Mouse (Mus musculus): ENCODE measurements around the gene Enthd1. TPM values are rescaled to one million over a fixed set of nuclear protein-coding genes. Genes with fewer than 3 reads are reported as not detected.

Enthd1 gene
- 0.04 TPM in 1 of 2 replicates, not detected in the other for polyA plus RNA-seq (2012; rRNA removed; ENCODE audit: low replicate concordance)

GRCm38 (mm10) chr15:80565106-80565665 lies at the start of gene Enthd1:
TSS of gene Enthd1 (minus strand) at chr15:80565156.

GRCm38 (mm10) chr15:80572291-80572690 lies 7.3 kb upstream of the Enthd1 start, which contains the start of gene Grap2:
TSS of gene Grap2 (plus strand) at chr15:80572594.

Other genes with a start within 250 kb of the Enthd1 start
- 0.79 and 1.3 TPM in 2 replicates for gene Grap2, start 7.4 kb upstream of the Enthd1 start, polyA plus RNA-seq (2012; rRNA removed; ENCODE audit: low replicate concordance)
- 1.4 and 2.0 TPM in 2 replicates for gene Fam83f, start 106.7 kb upstream of the Enthd1 start, polyA plus RNA-seq (2012; rRNA removed; ENCODE audit: low replicate concordance)
- 9.4 and 17.1 TPM in 2 replicates for gene Tnrc6b, start 146.2 kb upstream of the Enthd1 start, polyA plus RNA-seq (2012; rRNA removed; ENCODE audit: low replicate concordance)